Mouse (Mus musculus): ENCODE results near the gene Spcs3.

The Spcs3 gene

GRCm38 (mm10) chr8:54508096-54508456, 21.7 kb downstream of the Spcs3 start:
- DNase-seq (ENCODE audit: low spot score), result no peak

- peak; percentile 70 for DNase-seq (ENCODE audit: low spot score)
These were observed 22.2 kb downstream of the Spcs3 start for GRCm38 (mm10) chr8:54507428-54508095.

GRCm38 (mm10) chr8:54505060-54505459, 24.7 kb downstream of the Spcs3 start:
- no peak for DNase-seq (ENCODE audit: low spot score)

- no peak for DNase-seq (ENCODE audit: low spot score)
These were observed 26.7 kb downstream of the Spcs3 start for GRCm38 (mm10) chr8:54503104-54503503.

GRCm38 (mm10) chr8:54493915-54494314, 35.9 kb downstream of the Spcs3 start:
- DNase-seq (ENCODE audit: low spot score), result no peak

GRCm38 (mm10) chr8:54493110-54493509, 36.7 kb downstream of the Spcs3 start:
- DNase-seq (ENCODE audit: low spot score), result peak; percentile 50

GRCm38 (mm10) chr8:54491934-54492333, 37.9 kb downstream of the Spcs3 start:
- DNase-seq (ENCODE audit: low spot score), result no peak

- peak; percentile 38 for DNase-seq (ENCODE audit: low spot score)
These were observed 38.6 kb downstream of the Spcs3 start for GRCm38 (mm10) chr8:54491057-54491690.

- DNase-seq (ENCODE audit: low spot score), result no peak
These were observed 41.4 kb downstream of the Spcs3 start for GRCm38 (mm10) chr8:54488437-54488836.

- DNase-seq (ENCODE audit: low spot score), result no peak
These were observed 43.1 kb downstream of the Spcs3 start for GRCm38 (mm10) chr8:54486555-54487273.
